Mouse (Mus musculus): Measurements from ENCODE around the gene Rnf24. TPM values are rescaled to one million over a fixed set of nuclear protein-coding genes. Genes with fewer than 3 reads are reported as not detected.
A peak's percentile ranks its signal among the peaks of the same experiment; 100 is the strongest.

Rnf24 gene
- total and polyA plus RNA-seq, 2 experiments = 2.1 to 2.3 TPM

DNA sequence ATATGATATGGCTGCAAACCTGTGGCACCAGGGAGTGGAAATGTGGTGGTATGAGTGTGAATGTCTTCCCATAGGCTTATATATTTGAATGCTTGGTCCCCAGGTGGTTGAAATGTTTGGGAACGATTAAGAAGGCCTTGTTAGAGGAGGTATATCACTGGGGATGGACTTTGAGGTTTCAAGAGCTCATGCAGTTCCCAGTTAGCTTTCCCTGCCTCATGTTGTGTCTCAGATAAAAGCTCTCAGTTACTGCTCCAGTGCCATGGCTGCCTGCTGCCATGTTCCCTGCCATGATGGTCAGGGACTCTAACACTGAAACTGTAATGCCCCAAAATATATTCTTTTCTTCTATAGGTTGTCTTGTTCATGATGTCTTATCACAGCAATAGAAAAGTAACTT is 71.1 kb downstream of the Rnf24 start:
- Histone ChIP-seq H3K27ac (replicated peaks; ENCODE audit: insufficient read depth, low read depth, low read length) (no peak overlapping the region), H3K9ac (ENCODE audit: low read depth, low read length) (no peak overlapping the region), H3K27me3 (ENCODE audit: control insufficient read depth, insufficient read depth, low read length) (no peaks in the 10 kb centered on the region), H3K79me2 (ENCODE audit: control insufficient read depth, insufficient read depth, low read length) (peaks cover 3% of the 10 kb centered on the region; the same call in 1 of the 2 replicates), H3K4me3 (ENCODE audit: insufficient read depth, low read depth, low read length) (no peak overlapping the region), H3K4me1 (ENCODE audit: control insufficient read depth, insufficient read depth, low read length) (0 out of 2 replicates have a peak, but pooled peaks cover 4% of the 10 kb centered on the region), H3K36me3 (ENCODE audit: control insufficient read depth, insufficient read depth, low read length) (peaks cover 38% of the 10 kb centered on the region)
- WGBS = 81% methylated on average over 1 of the region's 1 CpGs
- TF ChIP-seq CTCF (IDR thresholded peaks at IDR 0.05; ENCODE audit: low read depth, low read length) (no peak), POLR2A (IDR thresholded peaks at IDR 0.05; ENCODE audit: extremely low read depth, insufficient read depth, low read length) (no peak)
- no peak for DNase-seq (ENCODE audit: extremely low read depth, low read depth, low spot score)

DNA sequence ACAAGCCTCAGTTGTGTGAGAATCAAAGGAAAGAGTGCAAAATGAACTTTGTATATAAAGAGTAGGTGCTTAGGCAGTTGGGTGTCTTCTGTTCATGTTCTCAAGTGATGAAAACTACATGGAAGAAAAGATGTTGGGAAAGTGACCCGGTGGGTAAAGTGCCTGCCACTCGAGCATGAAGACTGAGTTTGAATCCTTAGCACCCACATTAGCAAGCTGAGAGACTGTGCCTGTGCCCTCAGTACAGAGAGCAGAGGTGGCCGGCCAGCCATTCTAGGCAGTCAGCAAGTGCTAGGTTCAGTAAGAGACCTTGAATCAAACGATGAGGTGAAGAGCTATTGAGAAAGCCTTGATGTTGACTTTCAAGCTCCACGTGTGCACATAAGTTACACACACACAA is 76.0 kb downstream of the Rnf24 start:
- WGBS = 65% methylated on average over 5 of the region's 5 CpGs
- Histone ChIP-seq H3K4me3 (ENCODE audit: insufficient read depth, low read depth, low read length) (no peak overlapping the region), H3K27ac (replicated peaks; ENCODE audit: insufficient read depth, low read depth, low read length) (no peak overlapping the region), H3K36me3 (ENCODE audit: control insufficient read depth, insufficient read depth, low read length) (peaks cover 44% of the 10 kb centered on the region), H3K4me1 (ENCODE audit: control insufficient read depth, insufficient read depth, low read length) (0 out of 2 replicates have a peak, but pooled peaks cover 4% of the 10 kb centered on the region), H3K79me2 (ENCODE audit: control insufficient read depth, insufficient read depth, low read length) (peaks cover 7% of the 10 kb centered on the region; the same call in 1 of the 2 replicates), H3K9ac (ENCODE audit: low read depth, low read length) (no peak overlapping the region), H3K27me3 (ENCODE audit: control insufficient read depth, insufficient read depth, low read length) (no peaks in the 10 kb centered on the region)
- no peak for DNase-seq (ENCODE audit: extremely low read depth, low read depth, low spot score)
- TF ChIP-seq CTCF (IDR thresholded peaks at IDR 0.05; ENCODE audit: low read depth, low read length) (no peak), POLR2A (IDR thresholded peaks at IDR 0.05; ENCODE audit: extremely low read depth, insufficient read depth, low read length) (no peak)

- WGBS = 61% methylated on average over 3 of the region's 3 CpGs
- peaks cover 11% of the 10 kb centered on the region; the same call in 1 of the 2 replicates for H3K79me2 ChIP-seq (ENCODE audit: control insufficient read depth, insufficient read depth, low read length)
- no peaks in the 10 kb centered on the region for H3K4me1 ChIP-seq (ENCODE audit: control insufficient read depth, insufficient read depth, low read length)
- peak; percentile 37 for DNase-seq (ENCODE audit: extremely low read depth, low read depth, low spot score)
- H3K27me3 ChIP-seq (ENCODE audit: control insufficient read depth, insufficient read depth, low read length) = no peaks in the 10 kb centered on the region
- peaks cover 37% of the 10 kb centered on the region for H3K36me3 ChIP-seq (ENCODE audit: control insufficient read depth, insufficient read depth, low read length)
- H3K4me3 ChIP-seq (ENCODE audit: insufficient read depth, low read depth, low read length) = no peak overlapping the region
- H3K9ac ChIP-seq (ENCODE audit: low read depth, low read length) = no peak overlapping the region
- no peak for TF ChIP-seq CTCF (IDR thresholded peaks at IDR 0.05; ENCODE audit: low read depth, low read length)
- no peak for TF ChIP-seq POLR2A (IDR thresholded peaks at IDR 0.05; ENCODE audit: extremely low read depth, insufficient read depth, low read length)
- no peak overlapping the region for H3K27ac ChIP-seq (replicated peaks; ENCODE audit: insufficient read depth, low read depth, low read length)
Measured at GRCm38 (mm10) chr2:131275493-131275892, 77.2 kb downstream of the Rnf24 start.

DNA sequence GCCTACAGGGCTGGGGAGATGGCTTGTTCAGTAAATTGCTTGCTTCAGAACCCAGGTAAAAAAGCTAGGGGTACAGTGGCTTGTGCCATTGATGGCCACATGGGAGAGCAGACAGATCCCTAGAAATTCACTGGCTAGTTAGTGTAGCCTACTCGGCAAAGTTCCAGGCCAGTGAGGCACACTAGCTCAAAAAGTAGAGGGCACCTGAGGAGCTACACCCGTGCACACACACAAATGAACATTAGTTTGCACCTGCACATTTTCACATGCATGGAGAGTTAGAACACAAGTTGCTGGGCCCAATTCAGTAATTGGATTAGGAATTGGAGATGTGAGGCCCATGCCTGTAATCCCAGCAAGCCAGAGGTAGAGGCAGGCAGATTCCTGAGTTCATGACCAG is 87.6 kb downstream of the Rnf24 start:
- H3K79me2 ChIP-seq (ENCODE audit: control insufficient read depth, insufficient read depth, low read length) = peaks cover 19% of the 10 kb centered on the region; the same call in 1 of the 2 replicates
- WGBS = 62% methylated on average over 2 of the region's 2 CpGs
- DNase-seq (ENCODE audit: extremely low read depth, low read depth, low spot score) = no peak
- no peak overlapping the region for H3K9ac ChIP-seq (ENCODE audit: low read depth, low read length)
- H3K27ac ChIP-seq (replicated peaks; ENCODE audit: insufficient read depth, low read depth, low read length) = no peak overlapping the region
- no peaks in the 10 kb centered on the region for H3K36me3 ChIP-seq (ENCODE audit: control insufficient read depth, insufficient read depth, low read length)
- peaks cover 8% of the 10 kb centered on the region for H3K4me1 ChIP-seq (ENCODE audit: control insufficient read depth, insufficient read depth, low read length)
- no peaks in the 10 kb centered on the region for H3K27me3 ChIP-seq (ENCODE audit: control insufficient read depth, insufficient read depth, low read length)
- H3K4me3 ChIP-seq (ENCODE audit: insufficient read depth, low read depth, low read length) = no peak overlapping the region
- TF ChIP-seq CTCF (IDR thresholded peaks at IDR 0.05; ENCODE audit: low read depth, low read length) (no peak), POLR2A (IDR thresholded peaks at IDR 0.05; ENCODE audit: extremely low read depth, insufficient read depth, low read length) (no peak)

- Histone ChIP-seq H3K4me3 (ENCODE audit: insufficient read depth, low read depth, low read length) (no peak overlapping the region), H3K36me3 (ENCODE audit: control insufficient read depth, insufficient read depth, low read length) (no peaks in the 10 kb centered on the region), H3K4me1 (ENCODE audit: control insufficient read depth, insufficient read depth, low read length) (peaks cover 8% of the 10 kb centered on the region), H3K79me2 (ENCODE audit: control insufficient read depth, insufficient read depth, low read length) (peaks cover 19% of the 10 kb centered on the region; the same call in 1 of the 2 replicates), H3K27me3 (ENCODE audit: control insufficient read depth, insufficient read depth, low read length) (no peaks in the 10 kb centered on the region), H3K9ac (ENCODE audit: low read depth, low read length) (no peak overlapping the region), H3K27ac (replicated peaks; ENCODE audit: insufficient read depth, low read depth, low read length) (no peak overlapping the region)
- no peak for DNase-seq (ENCODE audit: extremely low read depth, low read depth, low spot score)
- 72% methylated on average over 6 of the region's 6 CpGs for WGBS
- TF ChIP-seq CTCF (IDR thresholded peaks at IDR 0.05; ENCODE audit: low read depth, low read length) (no peak), POLR2A (IDR thresholded peaks at IDR 0.05; ENCODE audit: extremely low read depth, insufficient read depth, low read length) (no peak)
Measured at GRCm38 (mm10) chr2:131264027-131264426, 88.7 kb downstream of the Rnf24 start.
